Mouse (Mus musculus) layer of hippocampus, postnatal 36 days (tissue): ENCODE measurements around the gene Pou3f4. TPM values are rescaled to one million over a fixed set of nuclear protein-coding genes. Genes with fewer than 3 reads are reported as not detected.
"Not testable (repeated sequence)": the region's sequence is repeated elsewhere in the genome, so short reads cannot be mapped to it uniquely, and the experiment has no call there.

Experiments
- DNase-seq, 2 experiments: peaks; one replicate each; pipeline ENCODE4 v3.0.0; 2022
- total RNA-seq, 2 experiments: library from RNA; stranded (reverse); gene quantifications; 2 replicates each; pipeline ENCODE4 v1.2.3; 2021

Gene Pou3f4
- total RNA-seq: 1 to 10 TPM; 4.4 to 5.2 TPM

- DNase-seq: peak; percentile 74 to 78
Observed at GRCm38 (mm10) chrX:110814151-110814571, at the start of gene Pou3f4. Gene Pou3f4, plus strand, starts transcription at chrX:110814280.

- DNase-seq: no peak
Observed at GRCm38 (mm10) chrX:110765939-110766338, 48.1 kb upstream of the Pou3f4 start.

DNA sequence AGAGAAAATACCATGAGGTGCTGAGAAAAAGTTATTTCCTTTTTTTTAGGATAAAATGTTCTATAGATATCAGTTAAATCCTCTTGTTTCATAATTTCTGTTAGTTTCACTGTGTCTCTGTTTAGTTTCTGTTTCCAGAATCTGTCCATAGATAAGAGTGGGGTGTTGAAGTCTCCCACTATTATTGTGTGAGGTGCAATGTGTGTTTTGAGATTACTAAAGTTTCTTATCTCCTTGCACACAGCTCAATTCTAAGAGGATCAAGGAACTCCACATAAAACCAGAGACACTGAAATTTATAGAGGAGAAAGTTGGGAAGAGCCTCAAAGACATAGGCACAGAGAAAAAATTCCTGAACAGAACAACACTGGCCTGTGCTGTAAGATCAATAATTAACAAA lies 39.3 kb upstream of the Pou3f4 start:
- DNase-seq: not testable (repeated sequence)

- DNase-seq: no peak
Observed at GRCm38 (mm10) chrX:110802502-110802901, 11.6 kb upstream of the Pou3f4 start.

DNA sequence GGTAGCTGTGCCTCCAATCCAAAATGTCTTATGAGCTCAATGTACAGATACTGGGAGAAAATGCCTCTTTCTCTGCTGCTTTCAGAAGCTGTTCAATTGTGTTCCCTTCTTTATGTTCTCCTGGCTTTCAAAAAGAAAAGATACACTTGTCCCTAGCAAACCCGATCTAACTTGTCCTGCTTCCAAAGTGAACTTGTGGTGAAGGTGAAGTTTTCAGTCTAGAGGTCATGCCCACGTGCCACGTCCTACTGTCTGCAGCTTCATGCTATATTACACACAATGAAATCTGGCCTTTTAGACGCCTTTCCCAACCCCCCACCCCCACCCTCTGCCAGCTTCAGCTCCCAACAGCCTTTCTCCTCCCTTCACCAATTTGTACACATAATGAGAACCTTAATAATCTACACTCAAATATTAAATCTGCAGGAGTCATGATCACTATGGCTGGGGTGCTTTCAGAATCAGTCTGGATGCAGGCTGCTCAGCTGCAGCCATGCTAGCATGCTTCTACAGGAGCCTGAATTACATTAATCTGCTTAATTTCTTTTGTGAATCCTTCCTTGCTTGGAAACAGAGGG lies 4.0 kb upstream of the Pou3f4 start:
- no peak for DNase-seq

GRCm38 (mm10) chrX:110810753-110811506 lies 3.1 kb upstream of the Pou3f4 start:
- no peak for DNase-seq

GRCm38 (mm10) chrX:110812071-110812470 lies 2.0 kb upstream of the Pou3f4 start:
- DNase-seq: no peak

DNA sequence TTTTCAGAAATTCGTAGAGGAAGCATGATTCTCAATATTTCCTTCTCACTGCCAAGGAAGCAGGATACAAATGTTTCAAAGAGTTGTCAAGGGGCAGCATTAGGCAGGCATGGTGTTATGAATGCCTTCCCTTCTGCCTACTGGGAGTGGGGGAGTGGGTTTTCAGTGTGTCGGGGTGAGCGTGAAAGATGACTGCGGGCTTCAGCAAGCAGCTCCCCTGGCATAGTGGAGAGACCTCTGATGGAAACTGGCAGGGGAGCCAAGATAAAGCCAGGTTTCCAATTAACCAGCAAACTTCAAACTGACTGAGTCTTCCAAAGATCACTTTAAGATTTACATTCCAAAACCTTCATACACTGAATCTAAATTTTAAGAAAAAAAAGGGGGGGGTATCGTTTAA lies 679 bp upstream of the Pou3f4 start:
- DNase-seq: no peak

GRCm38 (mm10) chrX:110814592-110815548 lies 790 bp downstream of the Pou3f4 start:
- DNase-seq: peak in 1 of 2 experiments; percentile 15

- DNase-seq: no peak
Observed at GRCm38 (mm10) chrX:110815549-110815930, 1.5 kb downstream of the Pou3f4 start.

- DNase-seq: peak in 1 of 2 experiments; percentile 4
Observed at GRCm38 (mm10) chrX:110816609-110817008, 2.5 kb downstream of the Pou3f4 start.

GRCm38 (mm10) chrX:110817211-110817610 lies 3.1 kb downstream of the Pou3f4 start:
- no peak for DNase-seq

- no peak for DNase-seq
Observed at GRCm38 (mm10) chrX:110837450-110837849, 23.4 kb downstream of the Pou3f4 start.

GRCm38 (mm10) chrX:110851300-110851699 lies 37.2 kb downstream of the Pou3f4 start:
- no peak for DNase-seq
